Mouse (Mus musculus) CD4-positive, CD25-positive, alpha-beta regulatory T cell, adult 2 months (primary cell): ENCODE results near the gene Dnajb4.
"Not testable (repeated sequence)": the region's sequence is repeated elsewhere in the genome, so short reads cannot be mapped to it uniquely, and the experiment has no call there.

Experiments used
- DNase-seq: peaks from one replicate; pipeline ENCODE4 v3.0.0-alpha.2; 2012; ENCODE audit warnings: low read depth, low spot score

The Dnajb4 gene

GRCm38 (mm10) chr3:152147085-152147831, 62.8 kb downstream of the Dnajb4 start:
- DNase-seq = no peak

- no peak for DNase-seq
Measured at GRCm38 (mm10) chr3:152145186-152145585, 64.9 kb downstream of the Dnajb4 start.

GRCm38 (mm10) chr3:152142989-152143695, 67.0 kb downstream of the Dnajb4 start:
- no peak for DNase-seq

- no peak for DNase-seq
Measured at GRCm38 (mm10) chr3:152142146-152142545, 68.0 kb downstream of the Dnajb4 start.

- not testable (repeated sequence) for DNase-seq
Measured at GRCm38 (mm10) chr3:152139308-152139707, 70.8 kb downstream of the Dnajb4 start.

- not testable (repeated sequence) for DNase-seq
Measured at GRCm38 (mm10) chr3:152136106-152136505, 74.0 kb downstream of the Dnajb4 start.

- no peak for DNase-seq
Measured at GRCm38 (mm10) chr3:152133621-152134020, 76.5 kb downstream of the Dnajb4 start.

GRCm38 (mm10) chr3:152130963-152131362, 79.1 kb downstream of the Dnajb4 start:
- DNase-seq = no peak

- not testable (repeated sequence) for DNase-seq
Measured at GRCm38 (mm10) chr3:152129426-152129825, 80.7 kb downstream of the Dnajb4 start.

GRCm38 (mm10) chr3:152128631-152129030, 81.5 kb downstream of the Dnajb4 start:
- no peak for DNase-seq
